Mouse (Mus musculus) R1 (cell line): ENCODE results near the gene Hoxc9.

ENCODE experiments used
- DNase-seq: peaks from one replicate; pipeline ENCODE4 v3.0.0-alpha.2; 2018; ENCODE audit warnings: low read depth, low spot score

The Hoxc9 gene

GRCm38 (mm10) chr15:102955833-102956640 lies 20.2 kb upstream of the Hoxc9 start:
- DNase-seq, result peak; percentile 75

GRCm38 (mm10) chr15:102956906-102957305 lies 19.3 kb upstream of the Hoxc9 start:
- no peak for DNase-seq

GRCm38 (mm10) chr15:102959663-102960191 lies 16.5 kb upstream of the Hoxc9 start:
- peak; percentile 6 for DNase-seq

DNA sequence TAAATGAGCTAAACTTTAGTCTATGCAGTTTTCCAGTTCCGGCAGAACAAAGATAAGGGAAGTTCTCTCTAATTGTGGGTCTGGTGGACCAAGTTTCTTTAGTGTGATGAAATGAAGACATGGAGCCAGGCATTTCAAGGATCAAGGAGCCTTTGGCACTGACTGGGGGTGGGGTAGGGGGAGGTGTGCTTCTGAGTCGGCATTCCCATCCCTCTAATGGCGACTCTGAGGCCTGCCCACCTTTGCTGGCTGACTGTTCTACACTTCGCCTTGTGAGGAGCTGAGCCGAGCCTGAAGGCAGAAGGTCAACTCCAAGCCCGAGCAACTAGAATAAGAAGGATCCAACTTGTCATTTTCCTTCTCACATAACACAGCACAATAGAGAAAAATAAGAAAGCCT lies 14.5 kb upstream of the Hoxc9 start:
- no peak for DNase-seq

DNA sequence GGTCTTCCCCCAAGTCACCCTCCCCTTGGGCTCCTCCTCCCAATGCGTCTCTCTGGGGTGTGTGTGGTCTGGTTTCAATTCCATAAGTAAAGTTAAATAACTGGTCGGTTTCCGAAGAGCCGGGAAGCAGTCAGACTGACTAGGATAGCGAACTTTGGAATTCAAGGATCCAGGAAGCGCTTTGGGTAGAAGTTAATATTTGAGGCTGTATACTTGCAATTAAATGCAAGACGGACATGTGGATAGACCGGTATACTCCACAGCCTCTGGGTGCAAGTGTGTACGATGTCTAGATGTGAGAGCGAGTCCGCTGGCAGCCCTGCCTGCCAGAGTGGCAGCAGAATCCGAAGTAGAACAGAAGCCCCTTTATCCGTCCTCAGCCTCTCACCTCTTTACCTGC lies 13.7 kb upstream of the Hoxc9 start:
- no peak for DNase-seq

- DNase-seq, result no peak
These were observed 13.0 kb upstream of the Hoxc9 start for GRCm38 (mm10) chr15:102963259-102963658.

GRCm38 (mm10) chr15:102963671-102964640 lies 12.3 kb upstream of the Hoxc9 start:
- DNase-seq, result no peak

- no peak for DNase-seq
These were observed 11.0 kb upstream of the Hoxc9 start for GRCm38 (mm10) chr15:102965003-102965891.

DNA sequence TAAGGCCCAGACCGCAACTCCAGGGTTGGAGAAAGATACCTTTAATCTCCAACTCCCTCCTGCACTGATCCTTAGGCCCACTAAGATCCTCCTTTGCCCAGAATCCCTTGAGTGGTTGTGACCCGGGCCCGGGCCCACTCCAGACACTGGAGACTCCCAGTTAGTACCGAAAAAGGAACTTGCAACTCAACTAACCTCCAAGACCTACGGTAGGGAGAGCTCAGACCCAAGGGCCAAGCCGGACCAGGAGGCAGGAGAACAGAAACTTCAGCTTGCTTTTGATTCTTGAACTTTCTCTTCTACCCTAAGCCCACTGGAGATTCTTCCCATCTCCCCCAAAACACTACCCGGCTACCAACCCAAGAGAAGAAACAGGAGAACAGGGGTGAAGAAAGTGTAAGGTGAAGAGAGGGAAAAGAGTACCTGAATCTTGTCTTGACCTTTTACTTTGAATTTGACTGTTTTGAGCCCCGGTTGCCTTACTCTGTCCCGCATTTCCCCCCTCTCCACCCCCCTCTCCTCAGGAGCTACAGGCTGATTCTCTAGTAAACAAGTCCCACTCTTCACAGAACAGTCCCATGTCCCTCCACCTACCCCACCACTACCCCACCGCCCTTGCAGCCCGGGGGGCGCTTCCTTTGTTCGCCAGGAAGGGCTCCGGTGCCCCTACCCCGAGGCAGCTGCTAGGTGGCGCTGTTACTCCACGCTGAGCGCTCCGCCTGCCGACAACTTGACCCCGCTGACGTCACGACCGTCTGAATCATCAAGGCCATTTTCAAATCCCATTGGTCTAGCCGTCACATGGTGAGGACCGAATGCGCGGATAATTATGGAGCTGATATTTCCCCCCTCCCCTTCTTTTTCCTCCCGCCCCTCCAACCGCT lies 10.1 kb upstream of the Hoxc9 start:
- DNase-seq, result peak; percentile 93

DNA sequence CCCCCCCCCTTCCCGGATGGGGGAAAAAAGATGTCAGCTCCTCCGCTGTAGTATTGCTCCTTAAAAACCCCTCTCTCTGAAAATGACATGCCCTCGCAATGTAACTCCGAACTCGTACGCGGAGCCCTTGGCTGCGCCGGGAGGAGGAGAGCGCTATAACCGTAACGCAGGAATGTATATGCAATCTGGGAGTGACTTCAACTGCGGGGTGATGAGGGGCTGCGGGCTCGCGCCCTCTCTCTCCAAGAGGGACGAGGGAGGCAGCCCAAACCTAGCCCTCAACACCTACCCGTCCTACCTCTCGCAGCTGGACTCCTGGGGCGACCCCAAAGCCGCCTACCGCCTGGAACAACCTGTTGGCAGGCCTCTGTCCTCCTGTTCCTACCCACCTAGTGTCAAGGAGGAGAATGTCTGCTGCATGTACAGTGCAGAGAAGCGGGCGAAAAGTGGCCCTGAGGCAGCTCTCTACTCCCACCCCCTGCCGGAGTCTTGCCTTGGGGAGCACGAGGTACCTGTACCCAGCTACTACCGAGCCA lies 9.4 kb upstream of the Hoxc9 start, which contains the start of gene Hoxc10:
Gene Hoxc10 (plus strand): TSS at position 21 of the 536 bp plus-strand sequence.
- DNase-seq, result peak; percentile 50

GRCm38 (mm10) chr15:102967312-102967510 lies 9.0 kb upstream of the Hoxc9 start, which contains the start of gene Hoxc5:
Hoxc5 (plus strand) TSS chr15:102967443.
- DNase-seq, result no peak

- DNase-seq, result no peak
These were observed 8.5 kb upstream of the Hoxc9 start for GRCm38 (mm10) chr15:102967511-102968397.

DNA sequence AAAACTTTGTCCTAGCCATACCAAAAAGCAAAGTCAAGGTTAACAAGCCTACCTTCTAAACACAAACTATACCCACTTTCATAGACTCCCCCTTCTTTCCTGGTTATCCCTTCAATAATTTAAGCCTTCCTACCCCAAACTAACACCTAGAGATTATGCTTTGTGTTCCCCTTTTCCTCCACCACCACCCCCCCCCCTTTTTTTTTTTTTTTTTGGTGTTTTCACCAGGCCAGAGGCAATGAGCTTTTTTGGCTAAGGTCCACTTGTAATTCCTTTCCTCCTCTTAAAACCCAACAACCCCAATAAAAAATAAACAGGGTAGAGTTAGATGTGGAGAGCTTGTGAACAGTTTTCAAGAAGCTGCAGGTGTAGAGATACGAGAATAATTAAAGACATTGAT lies 6.9 kb upstream of the Hoxc9 start:
- no peak for DNase-seq

DNA sequence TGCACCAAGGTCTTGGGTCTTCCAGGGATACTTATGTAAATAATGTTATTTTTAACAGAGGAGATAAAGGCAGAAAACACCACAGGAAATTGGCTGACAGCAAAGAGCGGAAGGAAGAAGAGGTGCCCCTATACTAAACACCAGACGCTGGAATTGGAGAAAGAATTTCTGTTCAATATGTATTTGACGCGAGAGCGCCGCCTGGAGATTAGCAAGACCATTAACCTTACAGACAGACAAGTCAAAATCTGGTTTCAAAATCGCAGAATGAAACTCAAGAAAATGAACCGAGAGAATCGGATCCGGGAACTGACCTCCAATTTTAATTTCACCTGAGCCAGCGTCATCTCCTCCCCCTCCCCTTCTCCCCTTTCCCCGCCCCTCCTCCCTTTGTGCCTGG lies 5.5 kb upstream of the Hoxc9 start:
- DNase-seq, result no peak

DNA sequence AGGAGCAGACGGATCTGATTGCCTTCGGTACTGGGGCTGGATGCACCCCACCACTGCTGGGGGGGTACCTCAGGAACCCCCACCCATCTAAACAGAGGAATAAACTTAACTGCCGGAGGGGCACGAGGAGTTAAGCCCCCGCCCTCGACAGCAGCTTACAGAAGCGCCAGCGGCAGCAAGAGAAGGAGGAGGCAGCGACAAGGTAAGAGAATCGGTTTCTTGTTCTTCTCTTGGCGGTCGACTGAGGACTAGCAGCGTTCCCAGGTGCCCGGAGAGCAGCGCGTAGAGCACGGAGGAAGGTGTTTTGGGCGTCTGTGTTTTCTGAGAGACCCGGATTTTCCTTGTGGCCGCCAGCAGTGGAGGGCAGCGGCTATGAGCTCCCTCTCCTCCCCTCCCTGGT lies 4.0 kb upstream of the Hoxc9 start:
- no peak for DNase-seq

DNA sequence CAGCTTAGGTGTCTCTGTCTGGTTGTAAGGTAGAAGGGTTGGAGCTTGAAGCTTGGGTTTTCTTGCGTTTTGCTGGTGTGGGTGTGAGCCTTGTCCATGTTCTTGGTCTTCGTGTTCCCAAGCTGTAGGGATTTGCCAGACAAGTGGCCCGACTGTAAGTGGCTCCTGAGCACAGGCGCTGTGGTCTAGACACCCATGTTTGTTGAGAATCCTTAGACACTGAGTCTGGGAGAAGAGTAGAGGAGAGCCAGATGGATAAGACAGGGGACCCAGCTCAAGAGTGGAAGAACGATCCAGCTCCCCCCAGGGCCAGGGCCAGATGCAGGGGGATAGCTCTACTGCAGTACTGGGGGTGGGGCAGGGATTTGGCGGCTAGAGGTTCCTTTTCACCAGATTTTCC lies 3.5 kb upstream of the Hoxc9 start:
- DNase-seq, result no peak

- DNase-seq, result no peak
These were observed 1.2 kb upstream of the Hoxc9 start for GRCm38 (mm10) chr15:102975034-102975433.

DNA sequence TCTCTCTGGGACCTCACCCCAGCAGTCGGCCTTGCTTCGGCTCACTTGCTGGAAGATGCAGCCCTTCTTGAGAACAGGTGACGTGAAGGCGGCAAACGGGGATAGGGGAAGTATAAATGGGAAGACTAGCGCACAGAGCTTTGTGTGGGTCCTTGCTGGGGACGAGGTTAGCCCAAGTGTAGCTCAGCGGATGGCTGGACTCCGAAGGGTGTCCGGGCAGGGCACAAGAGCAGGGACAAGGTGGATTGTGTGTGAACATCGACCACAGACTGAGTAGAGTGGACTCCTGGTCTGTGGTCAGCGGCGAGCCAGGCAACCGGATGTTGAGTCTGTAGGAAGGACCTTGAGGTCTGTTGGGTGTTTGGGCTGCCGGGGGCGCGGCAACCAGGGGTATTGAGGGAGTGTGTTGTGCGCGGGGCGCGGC lies 539 bp upstream of the Hoxc9 start:
- DNase-seq, result peak; percentile 60
